Mouse (Mus musculus): ENCODE measurements around the gene Snx15.

Snx15 gene

GRCm38 (mm10) chr19:6071261-6071660, 56.8 kb downstream of the Snx15 start:
- no peak for DNase-seq (ENCODE audit: low read depth, low spot score)

GRCm38 (mm10) chr19:6070571-6071250, 57.4 kb downstream of the Snx15 start:
- no peak for DNase-seq (ENCODE audit: low read depth, low spot score)

GRCm38 (mm10) chr19:6069851-6070250, 58.3 kb downstream of the Snx15 start:
- DNase-seq (ENCODE audit: low read depth, low spot score) = no peak

All from brain, adult 2 months (tissue).